Mouse (Mus musculus) CH12.LX (cell line): ENCODE results near the gene 4931428L18Rik. TPM values are rescaled to one million over a fixed set of nuclear protein-coding genes. Genes with fewer than 3 reads are reported as not detected.

ENCODE experiments used
- DNase-seq: peaks from one replicate; pipeline ENCODE4 v3.0.0-alpha.2; 2013; ENCODE audit errors: extremely low read depth
- H3K27ac ChIP-seq: 2 replicates; pipeline ENCODE4 v1.5.1; 2012; ENCODE audit warnings: low read depth, mild to moderate bottlenecking, control low read depth, moderate library complexity; ENCODE audit not compliant: insufficient read depth
- H3K27me3 ChIP-seq: replicated peaks from 2 replicates; pipeline ENCODE3; 2012; ENCODE audit warnings: inconsistent platforms
- H3K36me3 ChIP-seq, 2 experiments: replicated peaks in 1 of 2; 2 replicates each; pipeline versions ENCODE3 to v1.6.1; 2012; ENCODE audit warnings: inconsistent platforms in 1 of 2, low read length in 1 of 2, mild to moderate bottlenecking in 1 of 2, mixed read lengths in 1 of 2, moderate library complexity in 1 of 2; ENCODE audit not compliant: control insufficient read depth in 1 of 2, insufficient read depth in 1 of 2
- H3K4me1 ChIP-seq, 2 experiments: 2 replicates each; pipeline ENCODE4 v1.6.1; 2012; ENCODE audit warnings: inconsistent platforms in 1 of 2, moderate library complexity in 1 of 2; ENCODE audit not compliant: insufficient read depth in 2 of 2, control insufficient read depth in 1 of 2
- H3K4me2 ChIP-seq: 2 replicates; pipeline ENCODE4 v1.6.1; 2012; ENCODE audit warnings: low read depth, mild to moderate bottlenecking, control low read depth; ENCODE audit not compliant: poor library complexity, insufficient read depth, severe bottlenecking
- H3K4me3 ChIP-seq, 3 experiments: fragments of 150-350 bp in 1 of 3; sonication (generic) in 1 of 3; replicated peaks in 1 of 3; 2 replicates each; pipeline versions ENCODE3 to v1.5.1; 2011 to 2012; ENCODE audit warnings: low read depth in 2 of 3, low read length in 2 of 3, mild to moderate bottlenecking in 2 of 3, moderate library complexity in 2 of 3, control low read depth in 1 of 3, improper control_type of control experiment in 1 of 3, inconsistent platforms in 1 of 3, mixed read lengths in 1 of 3; ENCODE audit not compliant: poor library complexity in 1 of 3
- H3K79me2 ChIP-seq: replicated peaks from 2 replicates; pipeline ENCODE4 v1.6.1; 2012; ENCODE audit warnings: mild to moderate bottlenecking, moderate library complexity; ENCODE audit not compliant: control insufficient read depth, poor library complexity, insufficient read depth, severe bottlenecking; ENCODE audit errors: extremely low read depth
- H3K9ac ChIP-seq: 2 replicates; pipeline ENCODE4 v1.6.1; 2012; ENCODE audit warnings: low read depth, mild to moderate bottlenecking, control low read depth, moderate library complexity; ENCODE audit not compliant: insufficient read depth
- H3K9me3 ChIP-seq: replicated peaks from 2 replicates; pipeline ENCODE3; 2012; ENCODE audit warnings: low read length, inconsistent platforms, mixed read lengths
- JUN ChIP-seq: IDR thresholded peaks from 2 replicates; pipeline ENCODE4 v1.6.1; 2011; ENCODE audit warnings: low read depth, mild to moderate bottlenecking, low read length, improper control_type of control experiment, moderate library complexity; ENCODE audit not compliant: insufficient read depth
- JUND ChIP-seq: conservative IDR thresholded peaks from 2 replicates; pipeline ENCODE4 v1.6.1; 2011; ENCODE audit warnings: low read depth, low read length, improper control_type of control experiment
- MAFK ChIP-seq: IDR thresholded peaks from 2 replicates; pipeline ENCODE4 v1.6.1; 2011; ENCODE audit warnings: low read length, improper control_type of control experiment; ENCODE audit not compliant: insufficient replicate concordance
- MAZ ChIP-seq: IDR thresholded peaks from 2 replicates; pipeline ENCODE4 v1.6.1; 2012; ENCODE audit warnings: low read depth, mild to moderate bottlenecking, inconsistent platforms, low read length, improper control_type of control experiment, moderate library complexity
- MEF2A ChIP-seq: IDR thresholded peaks from 2 replicates; pipeline ENCODE4 v1.6.1; 2014; ENCODE audit warnings: low read depth, mild to moderate bottlenecking, inconsistent platforms, low read length, improper control_type of control experiment, borderline replicate concordance
- MXI1 ChIP-seq: IDR thresholded peaks from 2 replicates; pipeline ENCODE4 v1.6.1; 2011; ENCODE audit warnings: mild to moderate bottlenecking, low read depth, low read length, improper control_type of control experiment
- MYC ChIP-seq: IDR thresholded peaks from 2 replicates; pipeline ENCODE4 v1.6.1; 2011; ENCODE audit warnings: low read depth, mild to moderate bottlenecking, improper control_type of control experiment, low read length
- NELFE ChIP-seq: IDR thresholded peaks from 2 replicates; pipeline ENCODE4 v1.6.1; 2011; ENCODE audit warnings: low read depth, low read length, improper control_type of control experiment
- PAX5 ChIP-seq: IDR thresholded peaks from 2 replicates; pipeline ENCODE4 v1.6.1; 2012; ENCODE audit warnings: low read length, inconsistent platforms, mixed read lengths
- POLR2A ChIP-seq: IDR thresholded peaks from 2 replicates; pipeline ENCODE4 v1.6.1; 2011; ENCODE audit warnings: low read depth, mild to moderate bottlenecking, improper control_type of control experiment, low read length
- SIN3A ChIP-seq: IDR thresholded peaks from 2 replicates; pipeline ENCODE4 v1.6.1; 2012; ENCODE audit warnings: low read length, improper control_type of control experiment, inconsistent platforms
- SMC3 ChIP-seq: IDR thresholded peaks from 2 replicates; pipeline ENCODE4 v1.6.1; 2011; ENCODE audit warnings: low read depth, low read length, improper control_type of control experiment
- TBP ChIP-seq: conservative IDR thresholded peaks from 2 replicates; pipeline ENCODE4 v1.6.1; 2011; ENCODE audit warnings: low read depth, low read length, improper control_type of control experiment
- USF2 ChIP-seq: conservative IDR thresholded peaks from 2 replicates; pipeline ENCODE4 v1.6.1; 2011; ENCODE audit warnings: low read depth, low read length, improper control_type of control experiment
- ZKSCAN1 ChIP-seq: IDR thresholded peaks from 2 replicates; pipeline ENCODE4 v1.6.1; 2012; ENCODE audit warnings: low read depth, inconsistent platforms, low read length, improper control_type of control experiment, borderline replicate concordance
- ZNF384 ChIP-seq: IDR thresholded peaks from 2 replicates; pipeline ENCODE4 v1.6.1; 2012; ENCODE audit warnings: low read depth, low read length, improper control_type of control experiment, inconsistent platforms
- dilution Hi-C: fragments of 300-500 bp; cut with MboI; formaldehyde crosslinking; loops from 2 replicates; pipeline ENCODE4 v1.14.3; 2020; ENCODE audit warnings: low sequenced_read_pairs; ENCODE audit not compliant: extremely low pct_unique_long_range_greater_than_20kb, extremely low pct_ligation_motif_present
- in situ Hi-C: fragments of 300-500 bp; cut with MboI; formaldehyde crosslinking; loops from 3 replicates; pipeline ENCODE4 v1.14.3; 2019; ENCODE audit warnings: low sequenced_read_pairs, low pct_ligation_motif_present, low pct_unique_long_range_greater_than_20kb, mixed read lengths
- polyA plus RNA-seq: library from polyadenylated mRNA; unstranded; fragments of >175 nt; gene quantifications from 2 replicates; pipeline ENCODE4 v1.2.1, GENCODE M21; 2012; ENCODE audit warnings: low read depth; ENCODE audit not compliant: insufficient read length
- total RNA-seq, 2 experiments: library from RNA; depleted of rRNA; stranded (reverse); fragments of 300-350 nt in 1 of 2; fragments of >200 nt in 1 of 2; gene quantifications; 2 replicates each; pipeline ENCODE4 v1.2.3; 2012 to 2014

Gene 4931428L18Rik
- total and polyA plus RNA-seq, 3 experiments = 4.6 to 11.0 (median 9.3) TPM

- dilution Hi-C loops = no loop called here
- TF ChIP-seq PAX5 = no peak
- TF ChIP-seq JUND = no peak
- TF ChIP-seq USF2 = no peak
- no peak for TF ChIP-seq NELFE
- no peak for TF ChIP-seq JUN
- TF ChIP-seq MEF2A = no peak
- no peak for TF ChIP-seq SIN3A
- no peak for TF ChIP-seq MAZ
- TF ChIP-seq MXI1 = no peak
- TF ChIP-seq, all 38 proteins: peak for 0
- no peak overlapping the region for H3K4me2 ChIP-seq
- H3K36me3 ChIP-seq = no peaks in the 10 kb centered on the region
- H3K4me1 ChIP-seq = peaks cover 0 to under 1% of the 10 kb centered on the region in 2 experiments; a peak in 1 of 4 replicates
- DNase-seq = no peak
- H3K27me3 ChIP-seq = no peaks in the 10 kb centered on the region
- H3K27ac ChIP-seq = no peak overlapping the region
- no peaks in the 10 kb centered on the region for H3K9me3 ChIP-seq
- in situ Hi-C loops = no loop called here
- no peak overlapping the region for H3K4me3 ChIP-seq
- H3K79me2 ChIP-seq = no peaks in the 10 kb centered on the region
- no peak overlapping the region for H3K9ac ChIP-seq
Measured at GRCm38 (mm10) chr1:31138387-31138786, 84.1 kb downstream of the 4931428L18Rik start.

GRCm38 (mm10) chr1:31113466-31113865, 109.0 kb downstream of the 4931428L18Rik start:
- H3K36me3 ChIP-seq = no peaks in the 10 kb centered on the region
- no peak overlapping the region for H3K27ac ChIP-seq
- H3K9ac ChIP-seq = no peak overlapping the region
- no peak for DNase-seq
- H3K4me3 ChIP-seq = no peak overlapping the region
- no peaks in the 10 kb centered on the region for H3K27me3 ChIP-seq
- in situ Hi-C loops (no loop called here), dilution Hi-C loops (no loop called here)
- no peak for TF ChIP-seq TBP
- TF ChIP-seq MYC = no peak
- TF ChIP-seq JUND = no peak
- no peak for TF ChIP-seq SMC3
- no peak for TF ChIP-seq MAFK
- no peak for TF ChIP-seq ZKSCAN1
- TF ChIP-seq MEF2A = no peak
- no peak for TF ChIP-seq ZNF384
- TF ChIP-seq POLR2A = no peak
- no peaks in the 10 kb centered on the region for H3K9me3 ChIP-seq
- no peaks in the 10 kb centered on the region for H3K79me2 ChIP-seq
- no peak overlapping the region for H3K4me2 ChIP-seq
- H3K4me1 ChIP-seq = no peaks in the 10 kb centered on the region
